20 mouse cellular contexts compared by ENCODE assay signal in the genomic region with DNA sequence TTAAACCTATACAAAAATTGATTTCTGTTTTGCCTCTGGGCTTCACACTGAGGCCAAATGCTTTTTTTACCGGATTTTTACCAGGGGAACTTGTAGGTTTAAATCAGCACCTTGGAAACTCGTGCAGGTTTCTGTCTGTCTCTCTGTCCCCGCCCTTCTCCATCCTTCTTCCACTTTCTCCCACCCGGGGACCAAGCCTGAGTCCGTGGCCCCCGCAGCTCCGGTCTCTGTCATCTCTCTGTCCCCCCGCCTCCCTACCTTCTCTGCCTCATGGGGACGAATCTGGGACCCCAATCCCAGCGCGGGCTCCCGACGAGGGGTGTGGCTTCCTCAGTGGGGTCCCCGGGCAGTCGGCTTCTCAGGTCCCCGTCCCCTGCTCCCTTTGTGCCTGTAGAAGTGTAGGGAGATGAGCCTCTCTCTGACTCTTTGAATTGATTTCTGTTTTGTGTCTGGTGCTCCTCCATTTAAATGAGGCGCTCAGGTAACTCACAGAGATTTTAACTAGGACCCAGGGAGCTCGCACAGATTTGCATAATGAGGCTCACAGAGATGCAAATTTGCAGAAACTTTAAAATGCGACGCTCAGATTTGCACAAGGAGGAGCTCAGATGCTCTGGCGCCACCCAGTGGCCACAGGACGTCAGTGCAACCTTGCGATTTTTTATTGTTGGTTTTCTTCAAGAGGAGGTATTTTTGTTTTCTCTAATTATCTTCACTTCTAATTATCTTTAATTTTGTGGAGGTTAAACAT. TPM values are rescaled to one million over a fixed set of nuclear protein-coding genes. Genes with fewer than 3 reads are reported as not detected.
A peak's percentile ranks its signal among the peaks of the same experiment; 100 is the strongest.
DNase-seq lines count a peak whose midpoint lies in the region; ATAC-seq and TF ChIP-seq lines count a peak whose summit lies in the region.
"Not testable (repeated sequence)": the region's sequence is repeated elsewhere in the genome, so short reads cannot be mapped to it uniquely, and the experiment has no call there.
"Had no signal": no experiment of that assay in that cellular context is flagged by ENCODE, and none has a peak within 500 bp of the region (broad histone marks: within the 10 kb centered on the region; RNA-seq: fewer than 3 reads in every experiment).

No protein-coding gene starts in this region.

- TF ChIP-seq CTCF in G1E (IDR thresholded peaks at IDR 0.05; ENCODE audit: low read depth, low read length); brain, embryonic 14.5 days (IDR thresholded peaks at IDR 0.05; ENCODE audit: borderline replicate concordance, extremely low read depth, insufficient read depth, insufficient read length): not testable (repeated sequence)

- not testable (repeated sequence) for H3K9me3 ChIP-seq in G1E (replicated peaks); embryonic facial prominence, embryonic 10.5 days; limb, embryonic 10.5 days (replicated peaks); midbrain, embryonic 14.5 days (ENCODE audit: control insufficient read depth, low read length)

- not testable (repeated sequence) for H3K27ac ChIP-seq in embryonic facial prominence, embryonic 10.5 days (replicated peaks); limb, embryonic 10.5 days; midbrain, embryonic 14.5 days (replicated peaks; ENCODE audit: low read depth, low read length)

- TF ChIP-seq POLR2A in brain, embryonic 14.5 days (IDR thresholded peaks at IDR 0.05; ENCODE audit: borderline replicate concordance, extremely low read depth, insufficient read depth, insufficient read length, poor library complexity, severe bottlenecking) = not testable (repeated sequence)

- WGBS in embryonic facial prominence, embryonic 10.5 days = 83% methylated on average over 23 of the region's 23 CpGs
- WGBS in limb, embryonic 10.5 days = 78% methylated on average over 23 of the region's 23 CpGs
- 52% methylated on average over 7 of the region's 23 CpGs for WGBS in midbrain, embryonic 14.5 days

- not testable (repeated sequence) for H3K4me1 ChIP-seq in G1E (ENCODE audit: insufficient read depth, low read depth, low read length); embryonic facial prominence, embryonic 10.5 days; limb, embryonic 10.5 days; midbrain, embryonic 14.5 days (ENCODE audit: control insufficient read depth, insufficient read depth, low read length)

- H3K4me3 ChIP-seq in G1E (ENCODE audit: low read depth, low read length); embryonic facial prominence, embryonic 10.5 days; limb, embryonic 10.5 days; midbrain, embryonic 14.5 days (replicated peaks; ENCODE audit: low read depth, low read length): not testable (repeated sequence)

- not testable (repeated sequence) for H3K4me2 ChIP-seq in midbrain, embryonic 14.5 days (ENCODE audit: low read length)

- not testable (repeated sequence) for H3K36me3 ChIP-seq in G1E (replicated peaks); embryonic facial prominence, embryonic 10.5 days (replicated peaks); limb, embryonic 10.5 days; midbrain, embryonic 14.5 days (ENCODE audit: control insufficient read depth, insufficient read depth, low read length)

- not testable (repeated sequence) for H3K27me3 ChIP-seq in G1E (ENCODE audit: insufficient read depth, low read length); embryonic facial prominence, embryonic 10.5 days (replicated peaks; ENCODE audit: low read depth, poor library complexity, severe bottlenecking); limb, embryonic 10.5 days (ENCODE audit: low read depth, poor library complexity, severe bottlenecking); midbrain, embryonic 14.5 days (ENCODE audit: control insufficient read depth, insufficient read depth, low read length)

- H3K9ac ChIP-seq in midbrain, embryonic 14.5 days (replicated peaks; ENCODE audit: low read length) = not testable (repeated sequence)

- DNase-seq in A20 (ENCODE audit: low read depth, low spot score) (peak; percentile 84), G1E (ENCODE audit: low spot score) (peak; percentile 9)
- DNase-seq in brain, embryonic 14.5 days (ENCODE audit: low read depth) = peak; percentile 91
- peak; percentile 11 for DNase-seq in embryonic facial prominence, embryonic 10.5 days (ENCODE audit: low spot score)
- peak; percentile 34 for DNase-seq in limb, embryonic 10.5 days (ENCODE audit: low spot score)
- peak; percentile 67 for DNase-seq in midbrain, embryonic 14.5 days
- peak; percentile 8 for DNase-seq in thymus, postnatal 25 days

- not testable (repeated sequence) for ATAC-seq in G1E (ENCODE audit: extremely low read depth, insufficient number of reproducible peaks, low FRiP score, poor library complexity, severe bottlenecking); midbrain, embryonic 14.5 days (ENCODE audit: low FRiP score, low TSS enrichment)
- ATAC-seq in granulocyte monocyte progenitor cell, adult 5-6 weeks (replicated peaks; ENCODE audit: poor library complexity, severe bottlenecking) = 0 out of 2 replicates have a peak, but pooled peaks have one; percentile 32

RNA-seq across cellular contexts. Expression of a gene that starts 28.7 kb away (rescaled TPM):
- total RNA-seq in G1E (2014; fragmentation: Nextera tagmentation) (not detected in 2 replicates), G1E (2017) (not detected in 2 replicates)
- polyA plus RNA-seq in G1E (2012) = not detected in 2 replicates
- not detected in 2 replicates for polyA plus RNA-seq in brain, embryonic 14.5 days (2012; rRNA removed)
- not detected in 2 replicates for polyA plus RNA-seq in embryonic facial prominence, embryonic 10.5 days (2016; fragmentation: Nextera tagmentation; extraction: Ambion mirVana)
- not detected in 2 replicates for total RNA-seq in granulocyte monocyte progenitor cell, adult 5-6 weeks (2014; fragmentation: Nextera tagmentation)
- total RNA-seq in granulocyte monocyte progenitor cell, adult 5-6 weeks (2017) = not detected in 2 replicates
- not detected in 2 replicates for polyA plus RNA-seq in limb, embryonic 10.5 days (2016; fragmentation: Nextera tagmentation; extraction: Ambion mirVana)
- polyA plus RNA-seq in midbrain, embryonic 14.5 days (2014; fragmentation: Nextera tagmentation; extraction: Ambion mirVana) = not detected in 2 replicates
- total RNA-seq: gastrocnemius, postnatal 14 days; heart, postnatal 4 days; left cerebral cortex, postnatal 10 days; liver, adult 2 months had no signal
- polyA plus RNA-seq: embryonic facial prominence, embryonic 15.5 days; heart, embryonic 11.5 days; intestine, postnatal 0 days; liver, adult 2 months; lung, embryonic 15.5 days; midbrain, embryonic 12.5 days; neural tube, embryonic 12.5 days; small intestine, adult 2 months; stomach, embryonic 15.5 days had no signal

RNA-seq across cellular contexts. Expression of a gene that starts 58.7 kb away (rescaled TPM):
- total RNA-seq in G1E (2014; fragmentation: Nextera tagmentation) = not detected in 2 replicates
- total RNA-seq in G1E (2017) = not detected in 2 replicates
- not detected in 2 replicates for polyA plus RNA-seq in G1E (2012)
- polyA plus RNA-seq in brain, embryonic 14.5 days (2012; rRNA removed) = not detected in 2 replicates
- polyA plus RNA-seq in embryonic facial prominence, embryonic 10.5 days (2016; fragmentation: Nextera tagmentation; extraction: Ambion mirVana) = not detected in 2 replicates
- not detected in 2 replicates for total RNA-seq in granulocyte monocyte progenitor cell, adult 5-6 weeks (2014; fragmentation: Nextera tagmentation)
- total RNA-seq in granulocyte monocyte progenitor cell, adult 5-6 weeks (2017) = not detected in 2 replicates
- not detected in 2 replicates for polyA plus RNA-seq in limb, embryonic 10.5 days (2016; fragmentation: Nextera tagmentation; extraction: Ambion mirVana)
- polyA plus RNA-seq in midbrain, embryonic 14.5 days (2014; fragmentation: Nextera tagmentation; extraction: Ambion mirVana) = not detected in 2 replicates
- total RNA-seq: gastrocnemius, postnatal 14 days; heart, postnatal 4 days; left cerebral cortex, postnatal 10 days; liver, adult 2 months had no signal
- polyA plus RNA-seq: embryonic facial prominence, embryonic 15.5 days; heart, embryonic 11.5 days; intestine, postnatal 0 days; liver, adult 2 months; lung, embryonic 15.5 days; midbrain, embryonic 12.5 days; neural tube, embryonic 12.5 days; small intestine, adult 2 months; stomach, embryonic 15.5 days had no signal

Comparison
In these comparisons a context has a peak if more than half of its experiments do, and no peak if none do; other contexts are left out.
1. DNase-seq: peak in every context shown above with its lines; median percentile 91 in brain, embryonic 14.5 days; 84 in A20; 67 in midbrain, embryonic 14.5 days; 34 in limb, embryonic 10.5 days; 11 in embryonic facial prominence, embryonic 10.5 days; 9 in G1E; 8 in thymus, postnatal 25 days.